Mouse (Mus musculus) embryonic fibroblast, embryonic 13.5 days (primary cell): ENCODE results near the gene Cacna2d3.

Experiments
- CTCF ChIP-seq: IDR thresholded peaks from 2 replicates; pipeline ENCODE4 v1.5.1; 2011; ENCODE audit warnings: mild to moderate bottlenecking, control low read depth, low read length, moderate library complexity, borderline replicate concordance; ENCODE audit not compliant: insufficient read depth
- POLR2A ChIP-seq: IDR thresholded peaks from 2 replicates; pipeline ENCODE4 v1.6.1; 2011; ENCODE audit warnings: low read depth, mild to moderate bottlenecking, control low read depth, low read length, moderate library complexity

DNA sequence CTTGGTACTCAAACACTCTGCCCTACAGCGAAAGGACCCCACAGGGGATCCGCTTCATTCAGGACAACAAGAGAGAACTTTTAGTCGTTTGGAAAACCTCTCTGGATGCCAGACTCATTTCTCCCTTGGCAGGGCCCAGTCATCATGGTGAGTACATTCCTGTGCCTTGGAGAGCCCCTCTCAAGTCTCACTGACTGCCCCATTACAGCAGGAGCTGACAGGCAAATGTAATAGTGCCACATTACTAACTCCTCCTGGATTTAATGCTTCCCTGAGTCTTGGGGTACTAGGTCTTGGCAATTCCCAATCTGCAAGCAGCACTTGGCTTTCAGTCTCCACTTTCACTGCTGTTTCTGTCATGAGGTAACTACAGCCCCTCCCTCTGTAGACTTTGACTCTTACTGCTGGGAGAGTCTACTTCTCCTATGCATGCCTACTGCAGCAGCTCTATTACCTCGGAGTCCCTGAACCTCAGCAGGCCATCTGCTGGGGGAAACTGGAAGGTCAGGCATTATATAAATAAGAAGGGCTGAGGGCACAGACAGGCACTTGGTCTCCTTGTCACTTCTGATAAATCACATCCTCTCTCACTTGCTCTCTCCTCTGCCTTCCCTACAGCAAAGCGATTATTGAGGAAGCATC is 454.3 kb downstream of the Cacna2d3 start:
- TF ChIP-seq CTCF (no peak), POLR2A (no peak)
